Mouse (Mus musculus) small intestine, adult 2 months (tissue): ENCODE measurements around the gene Smok2a. TPM values are rescaled to one million over a fixed set of nuclear protein-coding genes. Genes with fewer than 3 reads are reported as not detected.
"Not testable (repeated sequence)": the region's sequence is repeated elsewhere in the genome, so short reads cannot be mapped to it uniquely, and the experiment has no call there.

ENCODE experiments used
- H3K27ac ChIP-seq: fragments of 200-500 bp; 2 replicates; pipeline ENCODE4 v1.5.1; 2012; ENCODE audit warnings: low read depth, low read length, control low read depth, inconsistent platforms; ENCODE audit not compliant: insufficient read depth
- H3K27me3 ChIP-seq: fragments of 200-500 bp; 2 replicates; pipeline ENCODE4 v1.6.1; 2012; ENCODE audit warnings: mild to moderate bottlenecking, moderate library complexity, low read length, inconsistent platforms; ENCODE audit not compliant: control insufficient read depth, insufficient read depth
- H3K36me3 ChIP-seq: fragments of 200-500 bp; 2 replicates; pipeline ENCODE4 v1.6.1; 2012; ENCODE audit warnings: mild to moderate bottlenecking, low read length, control low read depth, inconsistent platforms; ENCODE audit not compliant: control insufficient read depth, insufficient read depth
- H3K4me1 ChIP-seq: fragments of 200-500 bp; 2 replicates; pipeline ENCODE4 v1.6.1; 2012; ENCODE audit warnings: low read length, inconsistent platforms, mixed read lengths; ENCODE audit not compliant: control insufficient read depth, insufficient read depth, insufficient read length
- H3K4me3 ChIP-seq: fragments of 200-500 bp; 2 replicates; pipeline ENCODE4 v1.5.1; 2012; ENCODE audit warnings: low read depth, mild to moderate bottlenecking, control low read depth, inconsistent platforms, low read length, moderate library complexity
- CTCF ChIP-seq: fragments of 200-500 bp; IDR thresholded peaks from 2 replicates; pipeline ENCODE4 v1.5.1; 2012; ENCODE audit warnings: low read depth, mild to moderate bottlenecking, control low read depth, inconsistent platforms, low read length, moderate library complexity, mixed read lengths; ENCODE audit not compliant: insufficient replicate concordance, insufficient read length; ENCODE audit errors: extremely low read depth
- POLR2A ChIP-seq: fragments of 200-500 bp; IDR thresholded peaks from 2 replicates; pipeline ENCODE4 v1.6.1; 2012; ENCODE audit warnings: low read depth, mild to moderate bottlenecking, control low read depth, inconsistent platforms, low read length, moderate library complexity
- WGBS: fragments of 180-500 bp; shearing (Covaris S2); methylation state at CpG from one replicate; pipeline ENCODE4 v1.1.7; 2018; 5-methylcytosine and 5-hydroxymethylcytosine counted together
- polyA plus RNA-seq: library from polyadenylated mRNA; depleted of rRNA; stranded (reverse); fragments of >200 nt; gene quantifications from 2 replicates; pipeline ENCODE4 v1.2.3, GENCODE M21; 2012

Smok2a gene
- polyA plus RNA-seq, 1 experiment: not detected

- not testable (repeated sequence) for H3K4me3 ChIP-seq, H3K27me3 ChIP-seq, H3K27ac ChIP-seq, H3K4me1 ChIP-seq, H3K36me3 ChIP-seq
- WGBS: 84% methylated on average over 10 of the region's 10 CpGs
Measured at GRCm38 (mm10) chr17:13190836-13191583, 30.0 kb upstream of the Smok2a start.

DNA sequence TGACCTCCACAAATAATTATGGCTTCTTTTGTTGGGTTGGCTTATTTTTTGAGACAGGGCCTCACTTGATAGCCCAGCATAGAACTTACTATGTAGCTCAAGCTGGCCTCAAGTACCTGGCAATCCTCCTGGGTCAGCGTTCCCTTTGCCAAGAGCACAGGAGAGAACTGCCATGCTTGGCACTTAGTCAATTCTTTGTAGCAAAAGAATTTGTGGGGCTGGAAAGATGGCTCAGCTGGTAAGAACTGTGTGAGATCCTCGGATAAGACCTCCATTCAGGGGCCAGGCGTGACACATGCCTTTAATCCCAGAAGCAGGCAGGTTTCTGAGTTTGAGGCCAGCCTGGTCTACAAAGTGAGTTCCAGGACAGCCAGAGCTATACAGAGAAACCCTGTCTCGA, 24.5 kb upstream of the Smok2a start:
- not testable (repeated sequence) for H3K4me3 ChIP-seq, H3K4me1 ChIP-seq, H3K27me3 ChIP-seq, H3K36me3 ChIP-seq, H3K27ac ChIP-seq
- WGBS: 63% methylated on average over 4 of the region's 4 CpGs

GRCm38 (mm10) chr17:13198812-13199211, 22.2 kb upstream of the Smok2a start:
- H3K27ac ChIP-seq, H3K36me3 ChIP-seq, H3K27me3 ChIP-seq, H3K4me3 ChIP-seq, H3K4me1 ChIP-seq: not testable (repeated sequence)
- WGBS: 80% methylated on average over 2 of the region's 2 CpGs

DNA sequence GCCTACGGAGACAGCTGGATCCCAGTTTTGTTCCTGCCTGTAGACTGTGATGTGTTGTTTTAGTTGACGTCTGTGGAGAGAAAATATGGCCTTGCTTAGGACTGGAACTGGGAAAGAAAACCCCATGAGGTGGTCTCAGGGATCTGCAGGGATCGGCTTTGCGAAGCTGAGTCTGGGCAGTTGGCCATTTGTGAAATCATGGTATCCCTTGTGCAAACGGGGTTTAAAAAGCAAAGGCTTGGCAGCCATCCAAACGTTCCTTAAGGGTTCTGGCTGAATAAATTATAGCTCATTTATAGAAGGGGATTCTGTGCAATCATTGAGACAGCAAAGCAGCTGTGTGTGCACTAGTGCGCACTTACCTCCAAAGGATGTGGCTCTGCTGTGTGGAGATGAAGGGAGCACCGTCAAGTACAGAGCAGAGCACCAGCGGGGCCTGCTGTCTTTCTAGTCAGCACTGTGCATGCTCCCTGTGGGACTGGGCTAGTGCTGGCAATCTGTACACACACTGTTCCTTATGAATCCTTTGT, 21.0 kb upstream of the Smok2a start:
- H3K4me1 ChIP-seq, H3K36me3 ChIP-seq: not testable (repeated sequence)
- 72% methylated on average over 8 of the region's 9 CpGs for WGBS

DNA sequence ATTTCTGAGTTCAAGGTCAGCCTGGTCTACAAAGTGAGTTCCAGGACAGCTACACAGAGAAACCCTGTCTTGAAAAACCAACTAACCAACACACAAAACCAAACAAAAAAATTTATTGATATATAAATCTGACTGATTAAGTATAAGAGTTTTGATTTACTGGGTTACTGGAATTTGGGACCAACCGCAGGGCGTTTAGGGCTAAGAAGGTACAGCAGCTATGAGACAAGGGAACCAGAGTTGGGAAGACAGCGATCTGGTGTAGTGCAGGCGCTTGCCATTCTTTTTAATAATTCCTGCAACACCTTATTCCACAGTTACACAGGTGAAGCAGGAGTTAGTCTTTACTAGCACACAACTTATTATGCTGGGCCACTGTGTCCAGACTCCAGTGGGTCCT, 19.4 kb upstream of the Smok2a start:
- 88% methylated on average over 4 of the region's 4 CpGs for WGBS

More for the DNA sequence above, 21.0 kb upstream of the Smok2a start:
- H3K27me3 ChIP-seq, H3K4me3 ChIP-seq, H3K27ac ChIP-seq: not testable (repeated sequence)

GRCm38 (mm10) chr17:13202453-13203107, 18.4 kb upstream of the Smok2a start:
- not testable (repeated sequence) for H3K27ac ChIP-seq, H3K4me3 ChIP-seq, H3K27me3 ChIP-seq, H3K36me3 ChIP-seq, H3K4me1 ChIP-seq
- 88% methylated on average over 2 of the region's 3 CpGs for WGBS

More for the DNA sequence above, 19.4 kb upstream of the Smok2a start:
- H3K27ac ChIP-seq, H3K27me3 ChIP-seq, H3K4me3 ChIP-seq, H3K4me1 ChIP-seq, H3K36me3 ChIP-seq: not testable (repeated sequence)

DNA sequence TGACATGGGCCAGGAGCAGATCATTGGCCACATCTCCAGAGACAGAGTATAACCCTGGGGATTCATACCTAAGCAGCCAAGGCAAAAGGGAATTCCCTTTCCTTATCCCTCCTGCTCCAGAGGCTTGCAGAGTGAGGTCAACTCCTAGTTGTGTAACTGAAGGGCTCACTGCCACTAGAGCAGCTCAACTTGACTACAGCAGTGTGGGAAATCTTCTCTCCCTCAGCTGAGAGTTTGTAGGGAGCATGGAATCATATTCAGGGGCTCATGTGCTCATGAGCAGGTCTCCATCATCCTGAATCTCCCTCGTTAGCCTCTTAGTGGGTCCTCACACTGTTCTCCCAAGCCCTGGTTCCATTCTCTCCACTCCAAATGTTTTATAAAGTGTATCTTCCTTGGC, 15.7 kb upstream of the Smok2a start:
- not testable (repeated sequence) for H3K27ac ChIP-seq, H3K27me3 ChIP-seq

DNA sequence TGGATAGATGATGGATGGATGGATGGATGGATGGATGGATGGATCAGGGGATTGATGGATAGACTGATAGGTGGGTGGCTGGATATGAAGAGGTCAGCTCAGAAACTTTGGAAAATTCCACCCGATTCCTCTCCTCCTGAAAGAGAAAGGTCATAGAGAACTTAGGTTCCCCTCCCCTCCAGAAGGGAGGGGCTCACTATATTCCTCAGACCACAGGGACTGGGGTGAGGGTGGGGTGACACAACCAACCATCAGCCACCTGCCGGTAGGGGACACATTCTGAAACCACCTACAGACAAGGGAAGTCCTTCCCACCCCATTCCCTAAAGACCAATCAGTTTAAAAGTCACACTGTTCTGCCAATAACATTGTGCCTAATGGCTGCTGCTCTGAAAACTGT, 14.5 kb upstream of the Smok2a start:
- H3K27ac ChIP-seq: no peak overlapping the region
- H3K36me3 ChIP-seq: no peaks in the 10 kb centered on the region
- no peaks in the 10 kb centered on the region for H3K27me3 ChIP-seq
- no peak for TF ChIP-seq POLR2A
- TF ChIP-seq CTCF: no peak
- WGBS: 84% methylated on average over 2 of the region's 2 CpGs
- no peak overlapping the region for H3K4me3 ChIP-seq
- H3K4me1 ChIP-seq: no peaks in the 10 kb centered on the region

More for the DNA sequence above, 15.7 kb upstream of the Smok2a start:
- 76% methylated on average over 1 of the region's 1 CpGs for WGBS
- H3K4me3 ChIP-seq, H3K4me1 ChIP-seq, H3K36me3 ChIP-seq: not testable (repeated sequence)

GRCm38 (mm10) chr17:13208460-13208859, 12.5 kb upstream of the Smok2a start:
- H3K4me1 ChIP-seq, H3K36me3 ChIP-seq, H3K27me3 ChIP-seq, H3K4me3 ChIP-seq, H3K27ac ChIP-seq: not testable (repeated sequence)
